Mouse (Mus musculus): ENCODE data around the gene Aes.

DNA sequence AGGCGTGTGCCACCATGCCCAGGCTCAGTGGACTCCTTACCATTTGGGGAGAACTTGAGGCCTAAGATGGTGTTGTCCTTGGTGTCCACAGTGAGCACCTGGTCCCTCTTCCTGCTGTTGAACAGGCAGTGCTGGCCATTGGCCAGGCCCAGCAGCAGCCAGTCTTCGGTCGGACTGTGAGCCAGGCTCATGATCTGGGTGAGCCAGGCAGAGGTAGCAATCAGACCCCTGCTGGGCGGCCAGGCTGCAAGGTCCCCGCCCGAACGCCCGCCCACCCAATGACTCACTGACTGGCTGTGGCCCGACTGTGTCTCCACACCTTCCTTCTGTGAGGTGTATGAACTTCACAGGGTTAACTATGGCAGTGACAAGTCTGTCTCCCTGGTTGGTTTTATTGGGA is 32.6 kb downstream of the Aes start:
- no peak for TF ChIP-seq POLR2A (IDR thresholded peaks at IDR 0.05; ENCODE audit: control insufficient read depth, extremely low read depth, insufficient read depth, low read length, poor library complexity)
- TF ChIP-seq CTCF (IDR thresholded peaks at IDR 0.05; ENCODE audit: borderline replicate concordance, control insufficient read depth, extremely low read depth, insufficient read depth, low read length, poor library complexity) = no peak

Measured in thymus, adult 2 months (tissue).